Mouse (Mus musculus) ES-E14 (cell line): ENCODE measurements at regions not wholly inside any gene's neighbourhood (a gene's known extent, or its start where the extent isn't known, plus 50 kb on each side); places are given as distances from the start of the nearest gene placed in this dataset.

ENCODE experiments used
- DNase-seq: peaks from one replicate; pipeline ENCODE4 v3.0.0-alpha.2; 2013; ENCODE audit warnings: low read depth, low spot score
- H3K27ac ChIP-seq: 2 replicates; pipeline ENCODE4 v1.5.1; 2012; ENCODE audit warnings: low read depth, mild to moderate bottlenecking, low read length, moderate library complexity, mixed read lengths; ENCODE audit not compliant: poor library complexity, insufficient read depth, severe bottlenecking
- H3K36me3 ChIP-seq: 2 replicates; pipeline ENCODE4 v1.6.1; 2012; ENCODE audit warnings: mild to moderate bottlenecking, low read length, moderate library complexity, mixed read lengths; ENCODE audit not compliant: control insufficient read depth, poor library complexity, insufficient read depth, severe bottlenecking
- H3K4me1 ChIP-seq, 2 experiments: fragments of 150-350 bp in 1 of 2; sonication (generic) in 1 of 2; 2 replicates each; pipeline ENCODE4 v1.6.1; 2012; ENCODE audit warnings: low read length in 2 of 2, mild to moderate bottlenecking in 1 of 2, mixed read lengths in 1 of 2; ENCODE audit not compliant: control insufficient read depth in 2 of 2, insufficient read depth in 2 of 2, poor library complexity in 1 of 2
- H3K4me3 ChIP-seq, 2 experiments: fragments of 150-350 bp in 1 of 2; sonication (generic) in 1 of 2; 2 replicates each; pipeline ENCODE4 v1.5.1; 2012; ENCODE audit warnings: low read length in 2 of 2, low read depth in 1 of 2, mild to moderate bottlenecking in 1 of 2, mixed read lengths in 1 of 2; ENCODE audit not compliant: insufficient read depth in 1 of 2, poor library complexity in 1 of 2, severe bottlenecking in 1 of 2
- H3K9ac ChIP-seq: 2 replicates; pipeline ENCODE4 v1.6.1; 2012; ENCODE audit warnings: low read depth, mild to moderate bottlenecking, low read length, mixed read lengths; ENCODE audit not compliant: poor library complexity, insufficient read depth, severe bottlenecking
- H3K9me3 ChIP-seq: fragments of 150-350 bp; sonication (generic); 2 replicates; pipeline ENCODE4 v1.6.1; 2012; ENCODE audit warnings: low read depth, mild to moderate bottlenecking, low read length; ENCODE audit not compliant: control insufficient read depth, insufficient read depth
- CHD2 ChIP-seq: IDR thresholded peaks from 2 replicates; pipeline ENCODE4 v1.6.1; 2014; ENCODE audit warnings: mild to moderate bottlenecking, low read depth, low read length, inconsistent platforms
- HCFC1 ChIP-seq: IDR thresholded peaks from 2 replicates; pipeline ENCODE4 v1.6.1; 2012; ENCODE audit warnings: low read length, inconsistent platforms, borderline replicate concordance; ENCODE audit not compliant: insufficient read depth
- MAFK ChIP-seq: IDR thresholded peaks from 2 replicates; pipeline ENCODE4 v1.6.1; 2014; ENCODE audit warnings: mild to moderate bottlenecking, low read depth, low read length, inconsistent platforms; ENCODE audit not compliant: insufficient read depth
- ZC3H11A ChIP-seq: IDR thresholded peaks from 2 replicates; pipeline ENCODE4 v1.6.1; 2012; ENCODE audit warnings: low read depth, mild to moderate bottlenecking, inconsistent platforms, low read length, borderline replicate concordance
- ZNF384 ChIP-seq: IDR thresholded peaks from 2 replicates; pipeline ENCODE4 v1.6.1; 2012; ENCODE audit warnings: low read depth, low read length, inconsistent platforms
- in situ Hi-C, 2 experiments: fragments of 600-800 bp; cut with MboI; formaldehyde crosslinking; loops; one replicate each; pipeline ENCODE4 v1.15.1; 2025; ENCODE audit warnings: low sequenced_read_pairs in 2 of 2, inconsistent platforms in 1 of 2; ENCODE audit not compliant: unreplicated experiment in 2 of 2

GRCm38 (mm10) chr9:78983734-78984133 is 368.4 kb downstream of the Cd109 start:
- TF ChIP-seq ZNF384 (no peak), HCFC1 (no peak), CHD2 (no peak), ZC3H11A (no peak), MAFK (no peak)
- Histone ChIP-seq H3K36me3 (no peaks in the 10 kb centered on the region), H3K9me3 (no peaks in the 10 kb centered on the region), H3K4me3 (no peak overlapping the region), H3K9ac (no peak overlapping the region), H3K27ac (no peak overlapping the region), H3K4me1 (no peaks in the 10 kb centered on the region)
- no peak for DNase-seq
- in situ Hi-C loops = no loop called here

GRCm38 (mm10) chr9:78985184-78985864 is 370.0 kb downstream of the Cd109 start:
- no peak overlapping the region for H3K4me3 ChIP-seq
- no peak overlapping the region for H3K27ac ChIP-seq
- no peaks in the 10 kb centered on the region for H3K36me3 ChIP-seq
- H3K9ac ChIP-seq = no peak overlapping the region
- in situ Hi-C loops = no loop called here
- DNase-seq = no peak
- no peaks in the 10 kb centered on the region for H3K9me3 ChIP-seq
- TF ChIP-seq HCFC1 = no peak
- TF ChIP-seq ZNF384 = no peak
- no peak for TF ChIP-seq MAFK
- no peak for TF ChIP-seq ZC3H11A
- TF ChIP-seq CHD2 = no peak
- no peaks in the 10 kb centered on the region for H3K4me1 ChIP-seq

GRCm38 (mm10) chr9:78991310-78991709 is 376.0 kb downstream of the Cd109 start:
- H3K9me3 ChIP-seq = no peaks in the 10 kb centered on the region
- no peak for DNase-seq
- in situ Hi-C loops = no loop called here
- H3K4me3 ChIP-seq = no peak overlapping the region
- H3K4me1 ChIP-seq = no peaks in the 10 kb centered on the region
- TF ChIP-seq ZNF384 (no peak), MAFK (no peak), ZC3H11A (no peak), HCFC1 (no peak), CHD2 (no peak)
- no peak overlapping the region for H3K27ac ChIP-seq
- no peaks in the 10 kb centered on the region for H3K36me3 ChIP-seq
- no peak overlapping the region for H3K9ac ChIP-seq

- in situ Hi-C loops = no loop called here
- Histone ChIP-seq H3K4me3 (no peak overlapping the region), H3K27ac (no peak overlapping the region), H3K36me3 (no peaks in the 10 kb centered on the region), H3K9ac (no peak overlapping the region), H3K9me3 (no peaks in the 10 kb centered on the region), H3K4me1 (no peaks in the 10 kb centered on the region)
- TF ChIP-seq HCFC1 (no peak), ZNF384 (no peak), MAFK (no peak), CHD2 (no peak), ZC3H11A (no peak)
- no peak for DNase-seq
Observed at GRCm38 (mm10) chr9:79001081-79001480, 385.7 kb downstream of the Cd109 start.

DNA sequence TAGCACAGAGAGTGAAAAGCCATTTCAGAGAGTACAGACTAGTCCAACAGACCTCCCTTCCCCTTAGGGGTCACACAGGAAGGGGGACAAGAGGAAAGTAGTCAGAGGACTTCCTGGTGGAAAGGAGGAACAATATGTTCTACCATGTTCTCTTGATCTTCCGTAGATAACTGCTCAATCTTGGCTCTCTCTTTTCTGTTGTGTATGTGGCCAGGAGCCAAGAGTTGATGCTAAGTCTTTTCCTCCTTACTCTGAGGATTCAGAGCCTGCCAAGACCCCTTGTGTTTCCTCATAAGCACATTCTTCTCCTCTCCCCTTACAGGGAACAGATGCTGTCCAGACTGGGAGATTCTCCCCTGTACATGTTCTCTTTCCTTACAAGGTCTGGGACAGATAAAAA is 386.6 kb downstream of the Cd109 start:
- no peaks in the 10 kb centered on the region for H3K4me1 ChIP-seq
- no peak overlapping the region for H3K4me3 ChIP-seq
- no peaks in the 10 kb centered on the region for H3K36me3 ChIP-seq
- no peak overlapping the region for H3K27ac ChIP-seq
- in situ Hi-C loops = no loop called here
- H3K9ac ChIP-seq = no peak overlapping the region
- no peak for DNase-seq
- H3K9me3 ChIP-seq = no peaks in the 10 kb centered on the region
- TF ChIP-seq HCFC1 = no peak
- no peak for TF ChIP-seq ZC3H11A
- TF ChIP-seq ZNF384 = no peak
- no peak for TF ChIP-seq MAFK
- TF ChIP-seq CHD2 = no peak
